Mouse (Mus musculus) forebrain, embryonic 10.5 days (tissue): Measurements from ENCODE around the gene Copg1. TPM values are rescaled to one million over a fixed set of nuclear protein-coding genes. Genes with fewer than 3 reads are reported as not detected.

Experiments used
- DNase-seq: peaks from one replicate; pipeline ENCODE4 v3.0.0-alpha.2; 2017; ENCODE audit warnings: low spot score; ENCODE audit errors: extremely low spot score
- H3K27ac ChIP-seq: fragments of 300-500 bp; sonication (generic); 2 replicates; pipeline ENCODE4 v1.5.1; 2016; ENCODE audit warnings: mild to moderate bottlenecking
- H3K27me3 ChIP-seq: fragments of 300-500 bp; sonication (generic); 2 replicates; pipeline ENCODE4 v1.6.1; 2016; ENCODE audit warnings: mild to moderate bottlenecking; ENCODE audit not compliant: poor library complexity, severe bottlenecking
- H3K36me3 ChIP-seq: fragments of 300-500 bp; sonication (generic); replicated peaks from 2 replicates; pipeline ENCODE4 v1.6.1; 2016; ENCODE audit warnings: mild to moderate bottlenecking, moderate library complexity
- H3K4me1 ChIP-seq: fragments of 300-500 bp; sonication (generic); 2 replicates; pipeline ENCODE4 v1.6.1; 2016
- H3K4me3 ChIP-seq: fragments of 300-500 bp; sonication (generic); 2 replicates; pipeline ENCODE4 v1.5.1; 2016; ENCODE audit warnings: mild to moderate bottlenecking, moderate library complexity
- H3K9me3 ChIP-seq: fragments of 300-500 bp; sonication (generic); 2 replicates; pipeline ENCODE4 v1.6.1; 2016; ENCODE audit warnings: mild to moderate bottlenecking, moderate library complexity
- WGBS: fragments of 180-500 bp; shearing (Covaris S2); methylation state at CpG from one replicate; pipeline ENCODE4 v1.1.7; 2016; 5-methylcytosine and 5-hydroxymethylcytosine counted together
- polyA plus RNA-seq: library from polyadenylated mRNA; unstranded; fragments of >200 nt; fragmentation: Nextera tagmentation; extraction: Ambion mirVana; gene quantifications from 2 replicates; pipeline ENCODE4 v1.2.1, GENCODE M21; 2016

Gene Copg1
- polyA plus RNA-seq, result 152 and 155 TPM in 2 replicates

DNA sequence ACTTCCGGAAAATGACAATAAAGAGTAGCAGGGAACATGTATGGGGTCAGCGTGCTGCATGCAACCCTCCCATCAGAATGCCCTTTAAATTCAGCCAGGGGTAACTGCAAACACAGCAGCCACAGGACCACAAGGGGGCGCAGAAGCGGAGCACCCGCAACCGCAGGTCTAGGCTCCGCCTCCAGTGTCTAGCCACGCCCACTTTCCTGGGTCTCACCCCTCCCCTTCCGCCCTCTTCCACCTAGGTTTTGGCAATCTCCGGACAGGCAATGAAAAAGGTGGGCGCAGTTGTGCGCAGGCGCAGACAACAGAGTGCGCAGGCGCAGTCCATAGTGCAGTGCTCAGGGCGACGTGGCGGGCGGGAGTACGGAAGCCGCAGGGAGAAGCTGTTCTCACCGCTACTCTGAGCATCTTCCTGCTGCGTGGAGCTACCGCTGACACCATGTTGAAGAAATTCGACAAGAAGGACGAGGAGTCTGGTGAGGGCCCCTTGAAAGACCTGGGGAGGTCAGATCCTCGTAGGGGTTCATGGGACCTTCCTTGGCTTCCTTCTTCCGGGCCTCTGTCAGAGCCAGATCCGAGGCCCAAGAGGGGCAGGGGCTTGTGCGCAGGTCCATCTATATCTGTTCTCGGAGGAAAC, at the start of gene Copg1:
Copg1 (plus strand) TSS at position 221 of the 640 bp plus-strand sequence.
- WGBS, result under 1% methylated on average over 31 of the region's 31 CpGs
- DNase-seq, result peak; percentile 100
- Histone ChIP-seq H3K27me3 (no peaks in the 10 kb centered on the region), H3K9me3 (no peaks in the 10 kb centered on the region), H3K27ac (peak within 1 kb of the TSS; percentile 92), H3K4me1 (peaks cover 10% of the 10 kb centered on the region), H3K36me3 (peaks cover 40% of the 10 kb centered on the region), H3K4me3 (peak within 1 kb of the TSS; percentile 84)

DNA sequence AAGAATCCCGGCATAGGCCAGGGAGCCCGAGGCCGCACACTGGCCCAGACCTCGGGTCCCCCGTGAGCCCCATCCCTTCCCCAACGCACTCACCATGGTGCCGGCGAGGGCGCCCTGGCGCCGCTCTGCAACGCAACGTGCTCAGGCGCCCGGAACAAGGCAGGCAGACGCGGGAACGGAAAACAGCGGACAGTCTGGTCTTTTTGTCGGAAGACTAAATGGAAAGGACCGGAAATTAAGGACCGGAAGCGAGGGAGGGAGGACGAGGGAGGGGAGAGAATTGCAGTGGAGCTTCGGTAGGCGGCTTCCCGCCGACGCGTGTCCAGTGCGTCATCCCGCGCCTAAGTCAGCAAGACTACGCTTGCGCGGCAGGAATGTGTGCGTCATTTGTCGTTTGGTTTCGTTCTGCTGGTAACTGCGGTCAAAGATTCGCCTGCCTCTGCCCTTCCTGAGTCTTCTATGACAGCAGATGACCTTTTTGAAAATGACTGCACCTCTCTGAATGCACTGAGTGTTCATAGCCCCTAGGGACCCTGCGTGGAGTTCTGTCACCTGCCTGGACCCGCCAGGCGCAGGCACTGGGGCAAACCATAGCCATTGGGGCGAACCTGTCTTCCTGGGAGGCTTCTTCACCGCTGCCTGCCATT, 48.9 kb upstream of the Copg1 start, which contains the start of gene Isy1:
Isy1 (minus strand) TSS at position 248 of the 647 bp plus-strand sequence.
- peak within 1 kb of the TSS; percentile 68 for H3K4me3 ChIP-seq
- H3K27ac ChIP-seq, result peak within 1 kb of the TSS; percentile 90
- WGBS, result under 1% methylated on average over 46 of the region's 46 CpGs
- H3K27me3 ChIP-seq, result no peaks in the 10 kb centered on the region
- DNase-seq, result peak; percentile 95
- peaks cover 56% of the 10 kb centered on the region for H3K36me3 ChIP-seq
- H3K4me1 ChIP-seq, result peaks cover 23% of the 10 kb centered on the region
- no peaks in the 10 kb centered on the region for H3K9me3 ChIP-seq

DNA sequence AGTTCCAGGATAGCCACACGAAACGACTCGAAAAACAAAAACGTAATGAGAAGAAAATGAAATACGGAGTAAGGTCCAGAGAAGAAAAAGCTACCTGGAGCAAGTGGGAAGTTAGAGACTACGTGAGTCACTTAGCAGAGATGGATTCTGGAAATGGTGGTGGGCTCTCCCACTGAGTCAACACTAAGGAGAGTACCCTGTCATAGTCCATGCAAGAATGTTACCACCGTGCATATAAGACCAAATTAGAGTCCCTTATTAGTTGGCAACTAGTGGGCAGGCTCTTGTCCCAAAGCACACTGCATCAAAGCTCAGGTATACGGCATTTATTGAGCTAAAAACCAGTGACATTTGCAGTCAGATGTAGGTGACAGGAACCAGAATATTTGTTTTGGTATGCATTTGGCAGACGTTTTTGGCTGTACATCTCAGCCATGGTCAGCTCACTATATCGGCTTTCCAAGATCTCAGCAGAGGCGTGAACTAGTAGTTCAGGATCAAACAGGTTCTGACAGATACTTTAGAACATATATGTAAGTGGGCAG, 47.7 kb upstream of the Copg1 start:
- Histone ChIP-seq H3K9me3 (no peaks in the 10 kb centered on the region), H3K27ac (no peak overlapping the region), H3K4me1 (peaks cover 23% of the 10 kb centered on the region), H3K27me3 (no peaks in the 10 kb centered on the region), H3K4me3 (peak overlapping the region; percentile 68; the same call in 1 of the 2 replicates), H3K36me3 (peaks cover 56% of the 10 kb centered on the region)
- 69% methylated on average over 11 of the region's 11 CpGs for WGBS
- no peak for DNase-seq

DNA sequence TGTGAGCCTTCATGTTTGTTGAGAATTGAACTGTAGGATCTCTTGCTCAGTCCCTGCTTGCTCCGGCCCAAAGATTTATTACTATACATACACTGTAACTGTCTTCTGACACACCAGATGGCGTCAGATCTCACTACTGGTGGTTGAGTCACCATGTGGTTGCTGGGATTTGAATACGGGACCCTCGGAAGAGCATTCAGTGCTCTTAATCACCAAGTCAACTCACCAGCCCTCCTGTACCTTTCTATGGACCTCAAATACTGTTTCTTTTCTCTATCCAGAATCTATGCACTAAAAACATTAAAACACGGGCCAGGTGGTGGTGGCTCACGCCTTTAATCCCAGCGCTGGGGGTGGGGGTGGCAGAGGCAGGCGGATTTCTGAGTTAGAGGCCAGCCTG, 46.0 kb upstream of the Copg1 start:
- Histone ChIP-seq H3K27ac (no peak overlapping the region), H3K27me3 (no peaks in the 10 kb centered on the region), H3K4me1 (peaks cover 23% of the 10 kb centered on the region), H3K9me3 (no peaks in the 10 kb centered on the region), H3K4me3 (no peak overlapping the region), H3K36me3 (peaks cover 56% of the 10 kb centered on the region)
- no peak for DNase-seq
- WGBS, result 87% methylated on average over 8 of the region's 8 CpGs

DNA sequence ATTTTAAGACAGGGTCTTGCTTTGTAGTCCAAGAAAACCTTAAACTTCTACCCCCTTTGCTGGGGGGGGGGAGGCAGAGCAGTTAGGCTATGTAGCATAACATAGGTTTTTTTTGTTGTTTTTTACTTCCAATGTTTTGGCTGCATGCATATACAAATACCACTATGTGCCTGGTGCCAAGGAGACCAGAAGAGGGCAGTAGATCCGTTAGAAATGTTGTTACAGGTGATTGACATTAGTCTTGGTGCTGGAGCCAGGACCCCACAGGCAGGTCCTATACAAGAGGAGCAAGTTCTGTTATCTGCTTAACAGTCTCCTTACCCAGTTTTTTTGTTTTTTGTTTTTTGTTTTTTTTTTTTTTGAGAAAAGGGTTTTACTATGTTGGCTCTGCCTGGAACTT, 45.4 kb upstream of the Copg1 start:
- Histone ChIP-seq H3K27ac (no peak overlapping the region), H3K4me3 (no peak overlapping the region), H3K36me3 (peaks cover 58% of the 10 kb centered on the region), H3K9me3 (no peaks in the 10 kb centered on the region), H3K4me1 (peaks cover 22% of the 10 kb centered on the region), H3K27me3 (no peaks in the 10 kb centered on the region)
- DNase-seq, result no peak
- WGBS, result 11% methylated on average over 1 of the region's 1 CpGs

DNA sequence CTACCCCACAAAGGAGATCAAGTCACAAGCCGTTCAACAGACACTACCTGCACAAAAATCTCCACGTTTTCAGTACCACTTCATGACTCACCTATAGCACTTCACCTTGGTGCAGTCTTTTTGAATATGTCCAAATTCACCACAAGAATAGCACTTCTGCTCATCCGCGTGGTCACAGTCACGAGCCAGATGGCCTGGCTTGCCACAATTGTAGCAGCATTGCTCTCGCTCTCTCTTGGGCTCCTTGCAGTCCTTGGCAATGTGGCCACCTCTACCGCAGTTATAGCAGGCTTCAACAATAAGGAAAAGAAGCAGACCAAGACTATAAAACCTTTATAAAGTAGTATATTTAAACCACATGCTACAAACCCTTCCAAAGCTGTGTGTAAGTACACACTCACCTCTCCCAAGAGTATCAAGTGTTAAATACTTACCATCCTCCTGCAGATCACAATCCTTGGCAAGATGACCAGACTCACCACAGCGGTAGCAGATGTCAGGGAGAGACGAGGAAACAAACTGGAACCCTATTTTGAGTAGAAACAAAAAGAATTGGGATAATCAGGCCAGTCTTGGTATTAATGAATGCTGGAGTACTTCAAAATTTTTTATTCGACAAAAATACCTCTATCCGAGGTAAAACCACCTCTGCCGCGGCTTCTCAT, 42.5 kb upstream of the Copg1 start:
- Histone ChIP-seq H3K27me3 (no peaks in the 10 kb centered on the region), H3K4me1 (peaks cover 30% of the 10 kb centered on the region), H3K36me3 (peaks cover 75% of the 10 kb centered on the region), H3K4me3 (no peak overlapping the region), H3K9me3 (no peaks in the 10 kb centered on the region), H3K27ac (no peak overlapping the region)
- WGBS, result 94% methylated on average over 13 of the region's 13 CpGs
- DNase-seq, result no peak

DNA sequence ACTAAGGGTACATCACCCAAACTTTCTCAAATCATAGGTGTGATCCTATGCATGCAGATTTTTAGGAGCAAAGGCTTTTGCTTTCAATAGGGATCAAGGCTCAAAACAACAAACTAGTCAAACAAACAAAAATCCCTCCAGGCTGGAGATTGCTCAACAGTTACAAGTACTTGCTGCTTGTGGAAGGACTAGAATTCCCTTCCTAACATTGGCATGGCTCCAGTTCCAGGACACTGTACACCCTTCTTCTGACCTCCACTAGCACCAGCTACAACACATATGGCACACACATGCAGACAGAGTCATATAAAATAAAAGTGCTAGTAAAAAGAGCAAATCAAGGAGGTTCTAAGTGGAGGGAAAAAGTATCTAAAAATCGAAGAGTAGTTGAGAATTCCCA, 40.8 kb upstream of the Copg1 start:
- WGBS, result 89% methylated on average over 1 of the region's 1 CpGs
- Histone ChIP-seq H3K4me3 (no peak overlapping the region), H3K36me3 (peaks cover 71% of the 10 kb centered on the region), H3K4me1 (peaks cover 37% of the 10 kb centered on the region), H3K27me3 (no peaks in the 10 kb centered on the region), H3K27ac (no peak overlapping the region), H3K9me3 (no peaks in the 10 kb centered on the region)
- DNase-seq, result no peak

DNA sequence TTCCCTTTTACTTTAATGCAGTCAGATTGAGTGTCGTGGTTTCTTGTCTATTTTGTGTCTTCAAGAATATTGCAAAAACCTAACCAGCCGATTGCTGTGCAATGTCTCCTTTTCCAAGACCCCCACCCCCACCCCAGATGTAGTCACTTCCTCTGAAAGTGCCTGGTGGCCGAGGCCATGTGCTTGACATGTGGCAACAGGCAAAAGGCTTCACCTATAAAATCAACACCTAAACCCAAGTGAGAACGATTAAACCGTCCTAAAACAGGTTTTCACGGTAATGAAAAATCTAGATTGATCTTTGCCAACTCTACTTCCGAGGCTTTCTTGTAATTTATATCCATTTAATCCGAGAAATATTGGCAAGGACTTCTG, 37.8 kb upstream of the Copg1 start:
- H3K9me3 ChIP-seq, result no peaks in the 10 kb centered on the region
- H3K27me3 ChIP-seq, result no peaks in the 10 kb centered on the region
- peaks cover 42% of the 10 kb centered on the region for H3K36me3 ChIP-seq
- WGBS, result 1% methylated on average over 8 of the region's 8 CpGs
- H3K27ac ChIP-seq, result peak overlapping the region; percentile 99
- no peak for DNase-seq
- H3K4me1 ChIP-seq, result peaks cover 38% of the 10 kb centered on the region
- H3K4me3 ChIP-seq, result peak overlapping the region; percentile 99

DNA sequence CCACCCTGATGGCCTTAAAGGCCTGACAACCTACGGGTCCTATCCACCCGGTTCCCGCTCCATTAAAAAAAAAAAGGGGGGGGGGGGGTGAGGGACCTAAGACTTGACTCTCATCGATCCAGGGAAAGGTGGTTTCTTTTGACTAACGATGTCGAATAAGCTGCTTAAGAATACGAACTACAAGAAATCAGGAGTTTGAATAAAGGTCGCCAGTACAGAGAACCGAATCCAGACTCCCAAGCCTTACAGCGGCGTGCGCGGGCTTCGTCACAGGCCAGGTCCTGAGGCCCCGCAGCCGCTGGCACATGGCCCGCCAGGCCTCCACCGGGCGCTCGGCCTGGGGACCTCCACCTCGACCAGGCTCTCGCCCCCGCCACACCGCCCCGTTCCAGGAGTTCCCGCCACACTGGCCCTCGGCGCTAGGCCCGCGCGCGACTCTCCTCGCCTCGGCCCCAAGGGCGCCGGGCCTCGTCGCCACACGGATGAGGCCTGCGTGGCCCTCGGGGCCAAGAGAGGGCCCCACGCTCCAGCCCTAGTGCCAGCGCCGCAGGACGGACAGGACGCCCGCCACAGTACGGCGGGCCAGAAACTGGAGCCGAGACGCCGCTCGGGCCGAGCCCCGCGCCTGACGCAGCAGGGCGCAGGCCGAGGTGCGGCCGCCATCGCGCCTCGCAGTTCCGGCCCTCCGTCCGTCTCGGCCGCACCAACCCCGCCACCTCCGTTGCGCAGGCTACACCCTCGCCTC, 37.3 kb upstream of the Copg1 start:
- H3K27ac ChIP-seq, result peak overlapping the region; percentile 99
- H3K27me3 ChIP-seq, result no peaks in the 10 kb centered on the region
- DNase-seq, result peak; percentile 48
- peak overlapping the region; percentile 99 for H3K4me3 ChIP-seq
- WGBS, result under 1% methylated on average over 73 of the region's 73 CpGs
- no peaks in the 10 kb centered on the region for H3K9me3 ChIP-seq
- H3K36me3 ChIP-seq, result peaks cover 36% of the 10 kb centered on the region
- peaks cover 38% of the 10 kb centered on the region for H3K4me1 ChIP-seq

DNA sequence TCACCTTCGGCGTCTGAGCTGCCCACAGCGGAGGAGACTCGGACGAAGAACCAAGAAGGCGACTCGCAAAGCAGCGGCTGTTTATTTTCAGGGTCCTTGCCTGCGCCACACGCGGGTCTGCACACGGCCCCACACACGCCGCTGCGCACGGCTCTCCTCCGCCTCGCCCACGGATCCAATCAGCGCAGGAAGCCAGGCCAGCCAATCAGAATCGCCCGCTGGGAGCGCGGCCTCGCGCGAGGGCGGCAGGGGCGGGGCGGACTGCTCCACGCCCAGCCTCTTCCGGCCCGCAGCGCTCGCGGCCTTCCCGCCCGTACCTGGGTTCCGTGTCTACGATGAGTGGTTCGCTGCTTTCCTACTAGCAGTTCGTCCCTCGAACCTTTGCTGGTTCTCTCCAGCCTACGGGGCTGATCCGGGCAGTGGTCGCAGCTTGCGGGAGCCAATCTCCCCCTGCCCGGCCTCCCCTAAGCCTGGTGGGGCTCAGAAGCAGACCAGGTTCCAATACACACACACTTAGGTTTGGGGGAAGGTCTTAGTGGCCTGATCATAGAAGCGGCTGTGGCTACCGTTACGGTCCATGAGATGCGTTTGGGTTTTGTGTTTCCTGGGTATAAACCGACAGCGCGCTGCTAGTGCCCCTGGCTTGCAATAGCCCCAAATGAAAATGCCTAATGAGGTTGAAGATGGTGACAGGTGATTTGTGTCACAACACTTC, 36.6 kb upstream of the Copg1 start, which contains the start of gene Cnbp:
Cnbp (minus strand) TSS at position 207 of the 715 bp plus-strand sequence.
- H3K4me3 ChIP-seq, result peak within 1 kb of the TSS; percentile 99
- WGBS, result under 1% methylated on average over 55 of the region's 55 CpGs
- H3K4me1 ChIP-seq, result peaks cover 38% of the 10 kb centered on the region

DNA sequence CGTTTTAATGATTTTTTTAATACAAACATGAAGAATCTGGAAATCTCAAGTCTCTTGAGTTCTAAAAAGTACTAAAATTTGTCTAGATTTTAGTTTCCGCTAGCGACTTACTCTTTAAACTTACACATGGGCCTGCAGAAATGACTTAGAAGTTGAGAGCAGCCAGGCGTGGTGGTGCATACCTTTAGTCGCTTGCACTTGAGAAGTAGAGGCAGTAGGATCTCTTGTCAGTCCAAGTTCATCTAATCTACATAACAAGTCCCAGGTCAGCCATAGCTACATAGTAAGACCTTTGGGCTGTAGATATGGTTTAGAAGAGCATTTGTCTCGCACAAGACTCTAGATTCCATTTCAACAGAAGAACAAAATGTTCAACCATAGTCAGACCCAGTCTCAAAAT, 35.7 kb upstream of the Copg1 start:
- H3K36me3 ChIP-seq, result peaks cover 21% of the 10 kb centered on the region
- no peaks in the 10 kb centered on the region for H3K27me3 ChIP-seq
- no peak for DNase-seq
- peak overlapping the region; percentile 99; the same call in 1 of the 2 replicates for H3K4me3 ChIP-seq
- no peak overlapping the region for H3K27ac ChIP-seq
- peaks cover 36% of the 10 kb centered on the region for H3K4me1 ChIP-seq
- 75% methylated on average over 6 of the region's 6 CpGs for WGBS
- no peaks in the 10 kb centered on the region for H3K9me3 ChIP-seq

More for the DNA sequence above, 36.6 kb upstream of the Copg1 start, which contains the start of gene Cnbp:
- H3K36me3 ChIP-seq, result peaks cover 29% of the 10 kb centered on the region
- H3K9me3 ChIP-seq, result no peaks in the 10 kb centered on the region
- no peaks in the 10 kb centered on the region for H3K27me3 ChIP-seq
- peak within 1 kb of the TSS; percentile 99 for H3K27ac ChIP-seq
- peak; percentile 95 for DNase-seq

DNA sequence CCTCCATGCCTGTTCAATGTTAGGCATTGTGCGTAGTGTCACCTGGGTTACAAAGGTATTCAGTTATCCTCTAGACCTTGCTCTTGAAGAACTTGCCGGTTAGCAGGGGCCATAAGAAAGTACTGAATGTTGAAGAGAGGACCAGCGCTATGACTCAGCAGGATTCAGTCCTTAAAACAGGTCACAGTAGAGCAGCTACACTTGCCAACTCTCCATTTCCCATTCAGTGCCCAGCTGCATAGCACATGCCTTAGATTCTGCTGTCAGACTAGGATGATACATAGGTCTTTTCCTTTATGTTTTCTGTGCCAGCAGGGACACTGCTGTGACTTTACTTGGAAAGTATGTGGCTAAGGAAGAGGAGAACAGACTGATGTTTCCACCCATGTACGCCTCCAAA, 34.2 kb upstream of the Copg1 start:
- no peak for DNase-seq
- Histone ChIP-seq H3K4me3 (no peak overlapping the region), H3K9me3 (no peaks in the 10 kb centered on the region), H3K36me3 (peaks cover 5% of the 10 kb centered on the region), H3K27ac (no peak overlapping the region), H3K27me3 (no peaks in the 10 kb centered on the region), H3K4me1 (peaks cover 21% of the 10 kb centered on the region)
- WGBS, result 86% methylated on average over 4 of the region's 4 CpGs
